Mouse (Mus musculus) brain, embryonic 14.5 days (tissue): ENCODE results near the gene Abcc6.

Source experiments
- CTCF ChIP-seq: fragments of 200-500 bp; IDR thresholded peaks from 2 replicates; pipeline ENCODE4 v1.5.1; 2012; ENCODE audit warnings: inconsistent platforms, mild to moderate bottlenecking, moderate library complexity, borderline replicate concordance; ENCODE audit not compliant: insufficient read depth, insufficient read length; ENCODE audit errors: extremely low read depth
- POLR2A ChIP-seq: fragments of 200-500 bp; IDR thresholded peaks from 2 replicates; pipeline ENCODE4 v1.6.1; 2012; ENCODE audit warnings: mild to moderate bottlenecking, inconsistent platforms, borderline replicate concordance; ENCODE audit not compliant: poor library complexity, insufficient read depth, insufficient read length, severe bottlenecking; ENCODE audit errors: extremely low read depth

DNA sequence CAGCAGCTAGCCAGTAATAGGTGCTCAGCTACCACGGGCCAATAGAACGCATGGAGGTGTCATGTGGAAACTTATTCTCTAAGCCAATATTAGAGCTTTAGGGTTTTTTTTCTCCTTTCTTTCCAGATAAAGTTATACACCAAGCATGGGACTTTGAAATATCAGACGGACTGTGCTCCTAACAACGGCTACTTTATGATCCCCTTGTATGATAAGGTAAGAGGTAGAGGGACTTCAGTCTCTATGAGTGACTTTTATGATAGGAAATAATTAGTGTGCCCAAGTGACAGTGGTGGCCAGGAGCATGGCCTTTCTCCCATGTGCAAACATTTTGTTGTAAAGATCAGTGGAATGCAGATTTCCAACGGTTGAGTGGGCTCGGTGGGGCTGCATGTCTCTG, 7.3 kb upstream of the Abcc6 start:
- TF ChIP-seq CTCF (no peak), POLR2A (no peak)
